ENCODE assay signal across 14 mouse cellular contexts in the genomic region with DNA sequence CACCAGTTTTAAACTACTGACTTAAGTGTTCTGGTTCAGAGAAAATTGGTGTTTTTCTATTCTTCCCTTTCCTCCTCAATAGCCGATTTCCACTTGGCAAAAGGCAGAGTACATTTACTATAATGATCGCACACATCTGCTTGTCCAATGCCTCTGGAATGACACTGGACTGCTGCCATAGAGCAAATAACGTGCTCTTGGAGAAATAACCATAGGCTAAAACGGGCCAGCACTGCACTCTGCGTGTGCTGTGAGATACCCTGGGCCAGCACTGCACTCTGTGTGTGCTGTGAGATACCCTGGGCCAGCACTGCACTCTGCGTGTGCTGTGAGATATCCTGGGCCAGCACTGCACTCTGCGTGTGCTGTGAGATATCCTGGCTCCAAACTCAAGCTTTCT.
DNase-seq lines count a peak whose midpoint lies in the region; ATAC-seq and TF ChIP-seq lines count a peak whose summit lies in the region.
"Had no signal": no experiment of that assay in that cellular context is flagged by ENCODE, and none has a peak within 500 bp of the region (broad histone marks: within the 10 kb centered on the region; RNA-seq: fewer than 3 reads in every experiment).

No protein-coding gene starts in this region.

- WGBS in cerebellum, adult 2 months = 23% methylated on average over 7 of the region's 7 CpGs
- 47% methylated on average over 7 of the region's 7 CpGs for WGBS in heart, embryonic 16.5 days
- 26% methylated on average over 7 of the region's 7 CpGs for WGBS in liver, adult 2 months
- WGBS in stomach, embryonic 14.5 days = 54% methylated on average over 7 of the region's 7 CpGs

- ATAC-seq in heart, embryonic 16.5 days (replicated peaks; ENCODE audit: extremely low read depth, insufficient read depth, low FRiP score) = peak; percentile 50; the same call in 1 of the 2 replicates
- no peak for ATAC-seq in stomach, embryonic 14.5 days (ENCODE audit: insufficient number of reproducible peaks, insufficient read depth, low FRiP score, low read depth)

- intact Hi-C loops in heart, postnatal 25 days (cut with DNase I) = no loop called here

- no peaks in the 10 kb centered on the region for H3K27me3 ChIP-seq in cerebellum, adult 2 months (ENCODE audit: control insufficient read depth, insufficient read depth, low read length)
- H3K27me3 ChIP-seq in heart, embryonic 16.5 days (ENCODE audit: control insufficient read depth, insufficient read depth, low read length) = no peaks in the 10 kb centered on the region
- H3K27me3 ChIP-seq in liver, adult 2 months (ENCODE audit: control insufficient read depth, insufficient read depth, low read length) = no peaks in the 10 kb centered on the region
- H3K27me3 ChIP-seq in stomach, embryonic 14.5 days (ENCODE audit: control insufficient read depth, insufficient read depth, low read length) = no peaks in the 10 kb centered on the region
- H3K27me3 ChIP-seq: embryonic facial prominence, embryonic 12.5 days; limb, embryonic 12.5 days had no signal

- H3K9ac ChIP-seq in heart, embryonic 16.5 days (ENCODE audit: low read length) = no peak overlapping the region
- no peak overlapping the region for H3K9ac ChIP-seq in liver, adult 2 months (ENCODE audit: low read depth, low read length)
- H3K9ac ChIP-seq in stomach, embryonic 14.5 days (replicated peaks; ENCODE audit: low read depth, low read length) = no peak overlapping the region
- H3K9ac ChIP-seq: embryonic facial prominence, embryonic 12.5 days; hindbrain, embryonic 14.5 days; limb, embryonic 12.5 days had no signal

- H3K9me3 ChIP-seq in heart, embryonic 16.5 days (replicated peaks; ENCODE audit: control insufficient read depth, low read length) = no peaks in the 10 kb centered on the region; the same call in 1 of the 2 replicates
- H3K9me3 ChIP-seq in stomach, embryonic 14.5 days (ENCODE audit: control insufficient read depth, low read depth, low read length) = no peaks in the 10 kb centered on the region; the same call in 1 of the 2 replicates
- H3K9me3 ChIP-seq: embryonic facial prominence, embryonic 12.5 days had no signal

- H3K79me2 ChIP-seq in liver, adult 2 months (ENCODE audit: control insufficient read depth, insufficient read depth, low read length) = peaks cover 62% of the 10 kb centered on the region

- 0 out of 2 replicates have a peak overlapping the region, but pooled peaks have one; percentile 16 for H3K27ac ChIP-seq in cerebellum, adult 2 months (ENCODE audit: insufficient read depth, low read length)
- H3K27ac ChIP-seq in heart, embryonic 16.5 days (ENCODE audit: low read length) = peak overlapping the region; percentile 50
- H3K27ac ChIP-seq in liver, adult 2 months (replicated peaks; ENCODE audit: insufficient read depth, low read depth, low read length) = 0 out of 2 replicates have a peak overlapping the region, but pooled peaks have one; percentile 5
- H3K27ac ChIP-seq in stomach, embryonic 14.5 days (ENCODE audit: low read length) = peak overlapping the region; percentile 64; the same call in 1 of the 2 replicates
- H3K27ac ChIP-seq: embryonic facial prominence, embryonic 12.5 days; hindbrain, embryonic 14.5 days; limb, embryonic 12.5 days had no signal

- DNase-seq in cerebellum, adult 2 months = no peak
- DNase-seq in cerebellum, postnatal 25 days = no peak
- no peak for DNase-seq in heart, postnatal 25 days (ENCODE audit: low spot score)
- DNase-seq in liver, adult 2 months (ENCODE audit: extremely low read depth, low read depth, low spot score) = peak; percentile 80
- no peak for DNase-seq in liver
- no peak for DNase-seq in thymus, postnatal 0 days (ENCODE audit: low spot score)
- DNase-seq: cerebellum, adult 8-10 months; right cerebral cortex, adult 18-20 months had no signal

- no peak for TF ChIP-seq POLR2A in cerebellum, adult 2 months (IDR thresholded peaks at IDR 0.05; ENCODE audit: borderline replicate concordance, insufficient read depth, low read length)
- no peak for TF ChIP-seq POLR2A in liver, adult 2 months (IDR thresholded peaks at IDR 0.05; ENCODE audit: extremely low read depth, insufficient read depth, low read length)

- H3K4me2 ChIP-seq in heart, embryonic 16.5 days (ENCODE audit: low read depth, low read length) = no peak overlapping the region
- no peak overlapping the region for H3K4me2 ChIP-seq in stomach, embryonic 14.5 days (replicated peaks; ENCODE audit: low read depth, low read length)
- H3K4me2 ChIP-seq: embryonic facial prominence, embryonic 12.5 days; hindbrain, embryonic 14.5 days; limb, embryonic 12.5 days; midbrain, embryonic 11.5 days had no signal

- no peak for TF ChIP-seq CTCF in cerebellum, adult 2 months (IDR thresholded peaks at IDR 0.05; ENCODE audit: borderline replicate concordance, insufficient read depth, low read depth, low read length)
- no peak for TF ChIP-seq CTCF in liver, adult 2 months (IDR thresholded peaks at IDR 0.05; ENCODE audit: low read depth, low read length)

- 0 out of 2 replicates have a peak, but pooled peaks cover 3% of the 10 kb centered on the region for H3K36me3 ChIP-seq in heart, embryonic 16.5 days (ENCODE audit: control insufficient read depth, insufficient read depth)
- no peaks in the 10 kb centered on the region for H3K36me3 ChIP-seq in liver, adult 2 months (ENCODE audit: control insufficient read depth, insufficient read depth, low read length)
- H3K36me3 ChIP-seq in stomach, embryonic 14.5 days (ENCODE audit: control insufficient read depth, insufficient read depth, low read length) = no peaks in the 10 kb centered on the region
- H3K36me3 ChIP-seq: embryonic facial prominence, embryonic 12.5 days; limb, embryonic 12.5 days had no signal

- no peak overlapping the region for H3K4me3 ChIP-seq in cerebellum, adult 2 months (replicated peaks; ENCODE audit: insufficient read depth, low read depth, low read length)
- no peak overlapping the region for H3K4me3 ChIP-seq in heart, embryonic 16.5 days (ENCODE audit: low read length)
- H3K4me3 ChIP-seq in liver, adult 2 months (ENCODE audit: insufficient read depth, low read depth, low read length) = no peak overlapping the region
- no peak overlapping the region for H3K4me3 ChIP-seq in stomach, embryonic 14.5 days (ENCODE audit: low read depth, low read length)
- H3K4me3 ChIP-seq: embryonic facial prominence, embryonic 12.5 days; limb, embryonic 12.5 days had no signal

- H3K4me1 ChIP-seq in cerebellum, adult 2 months (ENCODE audit: control insufficient read depth, insufficient read depth, low read length) = peaks cover 43% of the 10 kb centered on the region
- peaks cover 31% of the 10 kb centered on the region for H3K4me1 ChIP-seq in heart, embryonic 16.5 days (ENCODE audit: control insufficient read depth, insufficient read depth, low read length)
- H3K4me1 ChIP-seq in liver, adult 2 months (ENCODE audit: control insufficient read depth, insufficient read depth, low read length) = peaks cover 24% of the 10 kb centered on the region
- H3K4me1 ChIP-seq in stomach, embryonic 14.5 days (ENCODE audit: control insufficient read depth, insufficient read depth, low read length) = peaks cover 8% of the 10 kb centered on the region; the same call in 1 of the 2 replicates

Comparison
In these comparisons a context has a peak if more than half of its experiments do, and no peak if none do; other contexts are left out.
1. H3K27ac ChIP-seq: peak in every context shown above with its lines; median percentile 64 in stomach, embryonic 14.5 days; 50 in heart, embryonic 16.5 days; 16 in cerebellum, adult 2 months; 5 in liver, adult 2 months.